Mouse (Mus musculus) spleen, adult 2 months (tissue): ENCODE measurements around the gene Olfr160. TPM values are rescaled to one million over a fixed set of nuclear protein-coding genes. Genes with fewer than 3 reads are reported as not detected.

Experiments
- DNase-seq, 2 experiments: peaks; one replicate each; pipeline versions ENCODE4 v3.0.0 to v3.0.0-alpha.2; 2012 to 2021; ENCODE audit warnings: low spot score in 2 of 2, low read depth in 1 of 2
- H3K27ac ChIP-seq: fragments of 200-500 bp; 2 replicates; pipeline ENCODE4 v1.5.1; 2012; ENCODE audit warnings: low read length, inconsistent platforms; ENCODE audit not compliant: insufficient read depth
- H3K27me3 ChIP-seq: fragments of 200-500 bp; 2 replicates; pipeline ENCODE4 v1.6.1; 2012; ENCODE audit warnings: mild to moderate bottlenecking, moderate library complexity, low read length, inconsistent platforms; ENCODE audit not compliant: control insufficient read depth, insufficient read depth
- H3K36me3 ChIP-seq: fragments of 200-500 bp; 2 replicates; pipeline ENCODE4 v1.6.1; 2012; ENCODE audit warnings: mild to moderate bottlenecking, low read length, inconsistent platforms; ENCODE audit not compliant: control insufficient read depth, insufficient read depth
- H3K4me1 ChIP-seq: fragments of 200-500 bp; 2 replicates; pipeline ENCODE4 v1.6.1; 2011; ENCODE audit warnings: inconsistent platforms; ENCODE audit not compliant: control insufficient read depth, insufficient read depth, insufficient read length
- H3K4me3 ChIP-seq: fragments of 200-500 bp; 2 replicates; pipeline ENCODE4 v1.5.1; 2011; ENCODE audit warnings: mild to moderate bottlenecking, inconsistent platforms; ENCODE audit not compliant: insufficient read depth, insufficient read length; ENCODE audit errors: extremely low read depth
- CTCF ChIP-seq: fragments of 200-500 bp; IDR thresholded peaks from 2 replicates; pipeline ENCODE4 v1.5.1; 2011; ENCODE audit warnings: mild to moderate bottlenecking, inconsistent platforms; ENCODE audit not compliant: insufficient read depth, insufficient read length, insufficient replicate concordance; ENCODE audit errors: extremely low read depth
- POLR2A ChIP-seq: fragments of 200-500 bp; IDR thresholded peaks from 2 replicates; pipeline ENCODE4 v1.6.1; 2011; ENCODE audit warnings: low read depth, low read length, inconsistent platforms
- WGBS: fragments of 180-500 bp; shearing (Covaris S2); methylation state at CpG from one replicate; pipeline ENCODE4 v1.1.7; 2018; 5-methylcytosine and 5-hydroxymethylcytosine counted together
- polyA plus RNA-seq: library from polyadenylated mRNA; depleted of rRNA; stranded (reverse); fragments of >200 nt; gene quantifications from 2 replicates; pipeline ENCODE4 v1.2.3, GENCODE M21; 2012; rRNA removed

Olfr160 gene
- not detected in 2 replicates for polyA plus RNA-seq

DNA sequence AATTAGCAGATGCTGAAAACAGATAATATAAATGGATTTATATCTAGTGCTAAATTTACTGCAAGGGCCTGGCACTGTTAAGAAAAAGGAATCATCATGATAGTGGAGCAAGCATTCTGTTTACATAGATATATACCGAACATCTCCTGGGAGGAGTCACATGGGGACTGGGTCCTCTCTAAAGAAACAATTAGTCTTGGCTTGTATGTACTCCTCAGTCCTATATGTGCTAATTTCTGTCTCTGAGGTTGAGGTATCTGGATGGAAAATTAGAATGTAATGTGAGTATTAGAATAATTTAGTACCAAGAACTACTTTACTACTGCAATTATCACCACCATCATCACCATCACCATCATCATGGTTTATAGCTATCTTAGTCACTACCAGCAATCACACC, at the start of gene Olfr160:
Gene Olfr160 (minus strand): TSS at position 101 of the 400 bp plus-strand sequence.
- WGBS: 85% methylated on average over 1 of the region's 1 CpGs
- Histone ChIP-seq H3K4me1 (no peaks in the 10 kb centered on the region), H3K4me3 (no peak within 1 kb of the TSS), H3K27me3 (no peaks in the 10 kb centered on the region), H3K36me3 (no peaks in the 10 kb centered on the region), H3K27ac (no peak within 1 kb of the TSS)
- no peak for DNase-seq
- TF ChIP-seq POLR2A (no peak), CTCF (no peak)

DNA sequence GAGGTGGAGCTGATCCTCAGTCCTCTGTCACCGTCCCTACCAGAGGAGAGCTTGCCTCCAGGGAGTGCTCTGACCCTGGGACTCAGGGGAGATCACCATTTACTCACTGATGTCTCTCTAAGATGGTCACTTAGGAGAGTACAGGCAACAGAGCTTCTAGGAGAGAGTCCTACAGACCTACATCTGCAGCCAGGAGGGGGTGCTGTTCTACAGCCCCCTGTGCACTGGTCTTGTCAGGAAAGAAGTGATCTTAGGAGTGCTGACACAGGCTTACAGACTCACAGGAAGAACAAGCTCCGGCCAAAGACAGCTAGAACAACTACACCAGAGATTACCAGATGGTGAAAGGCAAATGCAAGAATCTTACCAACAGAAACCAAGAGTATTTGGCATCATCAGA, 46.5 kb upstream of the Olfr160 start:
- Histone ChIP-seq H3K4me3 (no peak overlapping the region), H3K36me3 (no peaks in the 10 kb centered on the region), H3K27me3 (no peaks in the 10 kb centered on the region), H3K27ac (no peak overlapping the region), H3K4me1 (no peaks in the 10 kb centered on the region)
- DNase-seq: no peak
- WGBS: 55% methylated on average over 2 of the region's 2 CpGs
- TF ChIP-seq POLR2A: no peak
- TF ChIP-seq CTCF: no peak

DNA sequence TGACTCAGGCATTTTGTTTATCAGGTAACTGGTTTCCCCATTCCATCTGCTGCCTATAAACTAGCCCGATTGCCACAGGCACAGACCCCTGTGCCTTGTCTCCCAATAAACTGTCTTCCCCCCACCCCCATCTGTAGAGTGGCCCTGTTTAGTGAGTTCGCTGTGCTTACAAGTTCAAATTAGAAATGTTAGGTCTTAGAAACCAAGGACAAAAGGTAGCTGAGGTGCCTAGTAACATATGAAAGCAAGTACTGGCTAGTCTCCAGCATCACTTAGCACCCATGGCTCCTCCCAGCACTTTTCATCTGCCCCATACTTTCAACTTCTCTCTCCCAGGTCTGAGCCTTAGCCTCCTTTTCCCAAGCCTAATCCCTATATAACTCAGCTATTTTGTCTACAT, 45.7 kb upstream of the Olfr160 start:
- H3K4me1 ChIP-seq: no peaks in the 10 kb centered on the region
- H3K4me3 ChIP-seq: no peak overlapping the region
- no peak for TF ChIP-seq CTCF
- no peak for TF ChIP-seq POLR2A
- no peaks in the 10 kb centered on the region for H3K36me3 ChIP-seq
- no peak overlapping the region for H3K27ac ChIP-seq
- WGBS: 90% methylated on average over 2 of the region's 2 CpGs
- no peaks in the 10 kb centered on the region for H3K27me3 ChIP-seq
- no peak for DNase-seq

DNA sequence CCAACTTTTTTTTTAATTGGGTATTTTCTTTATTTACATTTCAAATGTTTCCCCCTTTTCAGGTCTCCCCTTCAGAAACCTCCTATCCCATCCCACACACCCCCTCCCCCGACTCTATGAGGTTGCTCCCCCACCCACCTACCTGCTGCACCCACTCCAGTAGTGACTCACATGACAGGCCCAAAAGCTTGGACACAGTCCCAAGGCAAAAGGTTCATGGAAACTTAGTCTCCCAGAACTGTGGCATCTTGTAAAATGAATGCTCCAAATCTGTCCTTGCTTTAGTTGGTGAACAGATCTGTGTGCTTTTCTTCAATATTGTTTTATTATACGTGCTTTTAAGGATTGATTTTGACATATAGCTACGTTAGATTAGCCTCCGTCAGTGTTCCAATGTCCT, 36.0 kb upstream of the Olfr160 start:
- TF ChIP-seq CTCF (no peak), POLR2A (no peak)
- H3K27ac ChIP-seq: no peak overlapping the region
- no peaks in the 10 kb centered on the region for H3K27me3 ChIP-seq
- no peaks in the 10 kb centered on the region for H3K4me1 ChIP-seq
- no peaks in the 10 kb centered on the region for H3K36me3 ChIP-seq
- WGBS: 74% methylated on average over 4 of the region's 4 CpGs
- no peak overlapping the region for H3K4me3 ChIP-seq
- DNase-seq: no peak

DNA sequence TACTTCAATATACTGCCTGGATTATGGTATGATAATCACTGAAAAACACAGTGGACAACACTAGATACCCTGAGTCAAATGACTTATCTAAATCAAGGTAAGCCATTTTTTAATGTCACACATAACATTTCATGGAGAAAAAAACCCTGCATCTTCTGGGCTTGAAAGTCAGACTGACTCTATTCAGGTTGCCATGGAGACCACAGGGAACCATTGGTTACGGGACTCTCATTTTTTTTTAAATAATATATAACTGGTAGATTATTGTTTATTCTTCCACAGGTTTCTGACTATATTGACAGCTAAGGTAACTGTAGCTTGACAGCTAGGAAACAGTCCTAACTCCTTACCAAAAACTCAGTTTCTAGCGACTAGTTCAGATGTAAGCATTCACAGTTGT, 35.4 kb upstream of the Olfr160 start:
- DNase-seq: no peak
- Histone ChIP-seq H3K4me1 (no peaks in the 10 kb centered on the region), H3K27me3 (no peaks in the 10 kb centered on the region), H3K4me3 (no peak overlapping the region), H3K27ac (no peak overlapping the region), H3K36me3 (no peaks in the 10 kb centered on the region)
- 80% methylated on average over 2 of the region's 2 CpGs for WGBS
- TF ChIP-seq CTCF: no peak

DNA sequence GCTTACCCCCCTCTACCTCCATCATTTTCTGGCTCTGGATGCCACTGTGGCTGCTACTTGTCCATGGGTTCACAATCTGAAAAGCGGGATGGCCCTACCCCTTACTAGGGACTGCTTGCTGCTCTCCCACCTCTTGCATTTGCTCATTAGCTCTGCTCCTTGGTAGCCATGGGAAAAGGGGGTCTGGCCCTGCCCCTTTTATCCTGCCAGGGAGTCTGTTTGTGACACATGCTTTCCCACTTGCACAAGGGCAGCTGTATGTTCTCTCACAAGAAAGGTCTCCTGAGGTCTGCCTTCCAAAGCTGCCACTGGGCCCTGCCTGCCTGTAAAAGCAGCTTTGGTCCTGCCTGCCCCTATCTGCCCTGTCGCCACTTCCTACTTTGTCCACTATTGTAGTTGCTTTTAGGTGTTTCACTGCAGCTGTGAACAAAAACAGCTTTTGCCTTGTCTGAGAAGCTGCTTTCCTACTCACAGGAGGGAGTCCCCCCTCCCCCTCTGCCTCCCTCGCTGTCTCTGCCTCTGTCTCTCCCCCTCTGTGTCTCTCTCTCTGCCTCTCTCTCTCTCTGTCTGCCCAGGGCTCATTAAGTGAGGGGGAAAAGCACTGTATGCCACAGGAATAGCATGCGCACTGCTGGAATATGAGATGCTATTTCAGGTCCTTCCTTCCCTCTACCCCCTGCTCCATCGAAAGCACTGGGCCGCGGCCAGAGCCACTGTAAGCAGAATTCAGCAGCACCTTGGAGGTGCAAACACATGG, 34.4 kb upstream of the Olfr160 start:
- TF ChIP-seq POLR2A (no peak), CTCF (no peak)
- Histone ChIP-seq H3K36me3 (no peaks in the 10 kb centered on the region), H3K4me1 (no peaks in the 10 kb centered on the region), H3K4me3 (no peak overlapping the region), H3K27me3 (no peaks in the 10 kb centered on the region), H3K27ac (no peak overlapping the region)
- DNase-seq: no peak
- 71% methylated on average over 7 of the region's 7 CpGs for WGBS

DNA sequence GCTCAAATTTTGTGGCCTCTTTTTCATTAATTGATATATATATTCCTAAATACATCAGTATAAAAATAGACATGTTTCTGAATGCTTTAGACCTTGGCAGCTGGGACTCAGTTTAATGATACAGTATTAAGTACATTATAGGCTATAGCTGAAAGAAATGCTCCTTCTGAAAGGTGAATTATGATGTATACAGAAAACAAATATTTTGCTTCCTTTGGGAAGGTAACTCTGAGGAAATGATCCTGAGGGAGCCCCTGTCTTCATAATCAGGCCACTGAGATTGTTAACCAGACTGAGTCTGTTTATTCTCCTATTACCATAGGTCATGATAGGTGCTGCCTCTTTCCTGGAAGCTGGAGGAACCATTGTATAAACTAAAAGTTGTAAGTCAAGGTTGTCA, 28.8 kb upstream of the Olfr160 start, which contains the start of gene Olfr874:
Gene Olfr874 (plus strand): TSS at position 301 of the 400 bp plus-strand sequence.
- Histone ChIP-seq H3K36me3 (no peaks in the 10 kb centered on the region), H3K27me3 (no peaks in the 10 kb centered on the region), H3K27ac (no peak within 1 kb of the TSS), H3K4me1 (no peaks in the 10 kb centered on the region), H3K4me3 (no peak within 1 kb of the TSS)
- TF ChIP-seq POLR2A (no peak), CTCF (no peak)
- DNase-seq: no peak
